Mouse (Mus musculus): Measurements from ENCODE around the gene Tpgs1.

Tpgs1 gene

GRCm38 (mm10) chr10:79708668-79709067 lies 39.5 kb downstream of the Tpgs1 start:
- no peak for ATAC-seq (ENCODE audit: insufficient number of reproducible peaks, low FRiP score, low TSS enrichment)

GRCm38 (mm10) chr10:79709307-79709706 lies 40.1 kb downstream of the Tpgs1 start:
- ATAC-seq (ENCODE audit: insufficient number of reproducible peaks, low FRiP score, low TSS enrichment), result no peak

GRCm38 (mm10) chr10:79712029-79712428 lies 42.9 kb downstream of the Tpgs1 start:
- no peak for ATAC-seq (ENCODE audit: insufficient number of reproducible peaks, low FRiP score, low TSS enrichment)

GRCm38 (mm10) chr10:79712499-79713126 lies 43.4 kb downstream of the Tpgs1 start:
- ATAC-seq (ENCODE audit: insufficient number of reproducible peaks, low FRiP score, low TSS enrichment), result no peak

- ATAC-seq (ENCODE audit: insufficient number of reproducible peaks, low FRiP score, low TSS enrichment), result no peak
Measured at GRCm38 (mm10) chr10:79713163-79713562, 44.0 kb downstream of the Tpgs1 start.

- ATAC-seq (ENCODE audit: insufficient number of reproducible peaks, low FRiP score, low TSS enrichment), result no peak
Measured at GRCm38 (mm10) chr10:79714996-79715395, 45.8 kb downstream of the Tpgs1 start.

- peak; percentile 8; the same call in 1 of the 2 replicates for ATAC-seq (ENCODE audit: insufficient number of reproducible peaks, low FRiP score, low TSS enrichment)
Measured at GRCm38 (mm10) chr10:79716254-79716987, 47.3 kb downstream of the Tpgs1 start, which contains the start of gene Hcn2. Gene Hcn2 (plus strand): TSS chr10:79716634.

- peak; percentile 14; the same call in 1 of the 2 replicates for ATAC-seq (ENCODE audit: insufficient number of reproducible peaks, low FRiP score, low TSS enrichment)
Measured at GRCm38 (mm10) chr10:79716988-79717355, 47.8 kb downstream of the Tpgs1 start.

- no peak for ATAC-seq (ENCODE audit: insufficient number of reproducible peaks, low FRiP score, low TSS enrichment)
Measured at GRCm38 (mm10) chr10:79717640-79718357, 48.6 kb downstream of the Tpgs1 start.

GRCm38 (mm10) chr10:79721089-79721488 lies 51.9 kb downstream of the Tpgs1 start:
- ATAC-seq (ENCODE audit: insufficient number of reproducible peaks, low FRiP score, low TSS enrichment), result no peak

GRCm38 (mm10) chr10:79723047-79723446 lies 53.9 kb downstream of the Tpgs1 start:
- no peak for ATAC-seq (ENCODE audit: insufficient number of reproducible peaks, low FRiP score, low TSS enrichment)

- ATAC-seq (ENCODE audit: insufficient number of reproducible peaks, low FRiP score, low TSS enrichment), result no peak
Measured at GRCm38 (mm10) chr10:79723692-79724091, 54.5 kb downstream of the Tpgs1 start.

All from cerebellum, adult (tissue).